Mouse (Mus musculus) erythroblast, embryonic 14.5 days (primary cell): ENCODE data around the gene Rin3.

Experiments used
- GATA1 ChIP-seq: IDR thresholded peaks from 2 replicates; pipeline ENCODE4 v1.6.1; 2012; ENCODE audit warnings: low read length, inconsistent platforms, mixed read lengths
- TAL1 ChIP-seq: IDR thresholded peaks from 3 replicates; pipeline ENCODE4 v1.6.1; 2012; ENCODE audit warnings: low read length, inconsistent platforms, mixed read lengths

DNA sequence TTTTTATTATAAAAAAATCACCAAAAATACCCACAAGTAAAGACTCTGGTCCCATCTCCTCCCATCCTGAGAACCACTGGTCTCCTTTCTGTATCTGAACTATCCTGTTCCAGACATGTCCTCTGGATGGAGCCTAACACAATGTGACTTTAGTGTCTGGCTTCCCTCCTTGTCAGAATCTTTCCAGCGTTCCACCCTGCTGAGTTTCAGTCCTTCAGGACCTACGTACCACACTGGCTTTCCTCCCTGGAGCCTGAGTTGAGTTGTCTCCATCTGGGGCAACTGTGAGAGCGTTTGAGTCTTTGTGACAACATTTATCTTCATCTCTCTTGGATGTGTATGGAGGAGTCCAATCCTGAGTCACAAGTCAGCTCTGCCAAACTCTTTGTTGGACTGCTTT, 30.9 kb upstream of the Rin3 start:
- TF ChIP-seq TAL1: no peak
- TF ChIP-seq GATA1: no peak
